Mouse (Mus musculus) NIH3T3 (cell line): Measurements from ENCODE around the gene Tmprss12.
A peak's percentile ranks its signal among the peaks of the same experiment; 100 is the strongest.

Experiments
- DNase-seq: peaks from one replicate; pipeline ENCODE4 v3.0.0-alpha.2; 2012; ENCODE audit warnings: low read depth

Gene Tmprss12

GRCm38 (mm10) chr15:100274790-100275559 lies 5.7 kb upstream of the Tmprss12 start:
- no peak for DNase-seq

GRCm38 (mm10) chr15:100276403-100276802 lies 4.2 kb upstream of the Tmprss12 start:
- DNase-seq: no peak

GRCm38 (mm10) chr15:100277586-100277985 lies 3.1 kb upstream of the Tmprss12 start:
- no peak for DNase-seq

- DNase-seq: no peak
Measured at GRCm38 (mm10) chr15:100288980-100289379, 8.3 kb downstream of the Tmprss12 start.

GRCm38 (mm10) chr15:100290858-100291257 lies 10.2 kb downstream of the Tmprss12 start:
- no peak for DNase-seq

- no peak for DNase-seq
Measured at GRCm38 (mm10) chr15:100292326-100292725, 11.7 kb downstream of the Tmprss12 start.

GRCm38 (mm10) chr15:100297856-100298255 lies 17.2 kb downstream of the Tmprss12 start:
- DNase-seq: no peak

GRCm38 (mm10) chr15:100300499-100300898 lies 19.9 kb downstream of the Tmprss12 start:
- DNase-seq: no peak

- no peak for DNase-seq
Measured at GRCm38 (mm10) chr15:100301556-100301955, 20.9 kb downstream of the Tmprss12 start.

- no peak for DNase-seq
Measured at GRCm38 (mm10) chr15:100303428-100304018, 22.9 kb downstream of the Tmprss12 start.

GRCm38 (mm10) chr15:100304019-100304991 lies 23.7 kb downstream of the Tmprss12 start, which contains the start of gene Mettl7a1:
Gene Mettl7a1 (plus strand): TSS chr15:100304140.
- peak; percentile 92 for DNase-seq

GRCm38 (mm10) chr15:100306201-100306600 lies 25.6 kb downstream of the Tmprss12 start:
- DNase-seq: no peak

GRCm38 (mm10) chr15:100307438-100308096 lies 26.9 kb downstream of the Tmprss12 start:
- DNase-seq: peak; percentile 77

GRCm38 (mm10) chr15:100312346-100312745 lies 31.7 kb downstream of the Tmprss12 start:
- DNase-seq: peak; percentile 2

GRCm38 (mm10) chr15:100314448-100315145 lies 34.0 kb downstream of the Tmprss12 start:
- peak; percentile 0 for DNase-seq

- peak; percentile 12 for DNase-seq
Measured at GRCm38 (mm10) chr15:100318014-100318671, 37.5 kb downstream of the Tmprss12 start.

- DNase-seq: no peak
Measured at GRCm38 (mm10) chr15:100319884-100320283, 39.2 kb downstream of the Tmprss12 start.

- peak; percentile 74 for DNase-seq
Measured at GRCm38 (mm10) chr15:100320295-100320905, 39.8 kb downstream of the Tmprss12 start.

- DNase-seq: peak; percentile 74
Measured at GRCm38 (mm10) chr15:100321134-100321533, 40.5 kb downstream of the Tmprss12 start.

- peak; percentile 55 for DNase-seq
Measured at GRCm38 (mm10) chr15:100324021-100324591, 43.5 kb downstream of the Tmprss12 start.
